Mouse (Mus musculus): Measurements from ENCODE around the gene Cfdp1. TPM values are rescaled to one million over a fixed set of nuclear protein-coding genes. Genes with fewer than 3 reads are reported as not detected.

Cfdp1 gene
- total RNA-seq, 2 experiments from 2014 or later: 18.1 to 21.4 TPM

DNA sequence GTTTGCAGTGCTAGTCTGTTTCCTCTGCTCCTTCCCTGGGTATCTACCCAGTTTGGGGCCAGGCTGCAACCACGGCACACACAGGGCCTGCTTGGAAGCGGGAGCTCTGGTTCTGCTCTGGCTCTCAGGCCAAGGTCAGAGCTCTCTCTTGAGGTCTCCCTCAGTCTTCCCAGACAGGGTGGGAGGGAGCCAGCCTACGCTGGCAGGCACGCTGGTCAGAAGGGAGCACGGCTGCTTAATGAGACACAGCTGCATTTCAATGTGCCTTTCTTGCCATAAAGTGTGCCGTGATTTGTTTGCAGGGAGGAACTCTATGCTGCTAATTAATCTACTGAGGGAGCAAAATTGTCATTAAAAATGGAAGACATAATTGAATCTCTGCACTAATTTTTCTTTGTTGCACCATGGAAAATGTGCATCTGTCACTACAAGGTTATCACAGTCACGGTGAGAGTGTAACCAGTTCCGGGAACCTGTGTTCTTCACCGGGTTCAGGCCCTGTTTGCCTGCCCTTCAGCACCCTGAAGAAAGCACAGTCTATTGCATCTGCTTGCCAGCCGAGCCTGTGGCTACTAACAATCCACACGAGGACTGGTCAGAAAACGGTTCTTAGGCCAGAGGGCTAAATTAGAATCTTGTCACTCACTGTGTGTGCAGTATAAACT is 84.2 kb downstream of the Cfdp1 start:
- peak; percentile 72 for DNase-seq

DNA sequence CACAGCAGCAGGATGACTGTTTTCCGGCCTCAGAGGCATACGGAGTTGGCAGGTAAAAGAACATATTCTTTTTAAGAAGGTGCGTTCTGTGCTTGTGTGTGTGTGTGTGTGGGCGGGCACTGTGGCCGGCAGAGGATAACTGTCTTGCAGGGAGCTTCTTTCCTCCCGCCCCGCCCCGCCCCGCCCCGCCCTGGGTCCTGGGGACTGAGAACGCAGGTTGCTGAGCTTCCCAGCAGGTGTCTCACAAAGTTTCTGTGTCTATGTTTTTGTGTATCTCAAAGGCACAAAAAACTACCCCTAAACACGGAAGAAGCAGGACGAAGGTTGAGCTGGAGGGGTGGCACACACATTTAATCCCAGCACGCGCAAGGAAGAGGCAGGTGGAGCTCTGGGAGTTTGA is 84.8 kb downstream of the Cfdp1 start:
- DNase-seq: no peak

DNA sequence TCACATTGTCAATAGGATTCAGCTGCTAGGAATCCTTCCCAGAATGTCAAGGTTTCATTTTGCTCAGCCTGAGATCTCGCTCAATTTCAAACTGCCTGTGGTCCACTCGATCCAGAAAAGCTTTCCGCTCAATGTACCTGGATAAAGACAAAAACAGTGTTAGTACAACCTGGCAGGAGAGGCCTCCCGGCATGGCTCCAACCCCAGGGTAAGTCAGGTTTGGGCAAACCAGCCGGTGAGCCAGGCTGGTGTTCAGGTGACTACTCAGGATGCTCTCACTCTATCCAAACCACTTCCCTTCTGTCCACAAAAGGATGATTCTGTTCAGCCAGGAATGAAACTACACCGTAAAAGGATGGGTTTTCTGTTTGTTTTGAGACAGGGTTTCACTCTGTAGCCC is 85.4 kb downstream of the Cfdp1 start:
- DNase-seq: no peak

DNA sequence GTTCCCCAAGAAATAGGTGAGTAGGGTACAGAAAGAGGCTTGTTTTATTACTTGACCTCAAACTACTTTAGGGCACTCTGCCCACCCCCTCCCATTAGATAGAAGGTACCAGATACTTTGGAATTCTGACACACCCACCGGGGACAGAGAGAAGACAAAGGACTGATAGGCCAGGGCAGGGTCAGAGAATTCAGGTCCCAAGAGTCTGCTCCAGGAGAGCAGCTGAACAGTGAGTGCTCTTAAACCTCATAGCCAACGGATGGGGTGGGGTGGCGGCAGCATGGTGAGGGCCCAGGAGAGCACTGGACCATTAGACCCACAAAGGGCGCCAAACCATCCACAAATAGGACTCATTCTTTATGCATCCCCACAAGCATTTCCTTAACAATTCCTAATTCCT is 88.5 kb downstream of the Cfdp1 start:
- no peak for DNase-seq

DNA sequence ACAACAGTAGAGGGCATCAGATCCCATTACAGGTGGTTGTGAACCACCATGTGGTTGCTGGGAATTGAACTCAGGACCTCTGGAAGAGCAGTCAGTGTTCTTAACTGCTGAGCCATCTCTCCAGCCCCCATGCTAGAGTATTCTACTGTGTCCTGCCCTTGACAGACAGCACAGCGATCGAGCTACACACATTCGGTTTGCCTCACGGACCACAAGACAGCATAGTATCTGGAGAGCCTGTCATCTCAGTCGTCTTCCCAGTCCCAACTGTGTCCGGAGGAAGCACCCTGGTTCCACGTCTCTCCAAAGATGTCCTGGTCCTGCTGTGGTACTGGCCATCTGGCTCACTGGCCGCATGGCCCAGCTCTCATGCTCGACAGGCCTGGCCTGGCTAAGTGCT is 89.0 kb downstream of the Cfdp1 start:
- no peak for DNase-seq

DNA sequence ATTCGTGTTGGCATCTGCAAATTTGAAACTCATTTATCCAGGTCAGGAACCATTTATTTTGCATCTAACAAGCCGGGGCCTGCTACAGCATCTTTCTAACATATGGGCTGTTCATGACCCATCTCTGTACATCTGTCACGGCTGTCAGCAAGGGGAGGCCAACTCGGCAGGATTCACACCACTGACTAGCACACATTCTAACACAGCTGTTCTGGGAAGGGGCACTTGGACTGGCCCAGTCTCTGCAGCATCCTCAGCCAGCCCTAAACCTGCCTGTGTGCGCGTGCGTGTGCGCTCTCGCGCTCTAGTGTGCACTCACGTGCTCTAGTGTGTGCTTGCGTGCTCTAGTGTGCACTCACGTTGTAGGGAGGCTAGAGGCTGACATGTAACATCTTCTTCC is 93.4 kb downstream of the Cfdp1 start:
- no peak for DNase-seq

DNA sequence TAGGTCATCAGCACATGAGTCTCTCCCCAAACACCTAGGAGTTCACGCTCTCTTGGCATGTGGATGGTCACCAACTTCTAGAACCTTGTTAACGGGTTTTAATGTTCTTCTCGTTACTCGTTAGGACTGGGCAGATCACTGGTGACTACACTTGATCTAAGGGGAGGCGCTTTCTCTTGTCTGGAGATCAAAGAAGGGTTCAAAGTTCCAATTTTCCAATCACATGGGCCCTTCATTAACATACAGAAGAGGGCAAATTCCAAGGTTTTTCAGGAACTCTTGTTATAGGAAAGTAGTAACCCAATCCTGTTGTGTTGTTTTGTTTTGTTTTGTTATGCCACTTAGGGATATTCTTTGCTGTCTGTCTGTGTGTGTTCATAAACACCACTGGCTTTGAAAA is 95.3 kb downstream of the Cfdp1 start:
- DNase-seq: no peak

DNA sequence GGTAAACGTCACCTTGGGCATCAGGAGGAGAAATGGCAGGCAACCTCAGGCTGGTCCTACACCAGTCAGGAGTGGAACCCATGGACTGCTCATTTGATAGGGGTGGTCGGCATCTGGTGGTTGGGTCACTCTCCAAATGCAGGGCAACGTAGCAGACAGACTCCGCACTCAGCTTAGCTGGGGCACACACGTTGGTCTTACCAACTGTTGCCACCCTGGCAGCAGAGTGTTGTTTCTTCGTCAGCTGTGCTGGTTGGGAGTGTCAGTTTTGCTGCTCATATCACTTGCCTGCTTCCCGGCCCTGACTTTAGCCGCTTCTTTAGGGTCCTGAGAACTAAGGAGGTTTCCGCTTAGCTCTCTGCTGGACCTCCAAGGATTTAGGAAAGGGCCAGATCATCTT is 96.5 kb downstream of the Cfdp1 start:
- no peak for DNase-seq

DNA sequence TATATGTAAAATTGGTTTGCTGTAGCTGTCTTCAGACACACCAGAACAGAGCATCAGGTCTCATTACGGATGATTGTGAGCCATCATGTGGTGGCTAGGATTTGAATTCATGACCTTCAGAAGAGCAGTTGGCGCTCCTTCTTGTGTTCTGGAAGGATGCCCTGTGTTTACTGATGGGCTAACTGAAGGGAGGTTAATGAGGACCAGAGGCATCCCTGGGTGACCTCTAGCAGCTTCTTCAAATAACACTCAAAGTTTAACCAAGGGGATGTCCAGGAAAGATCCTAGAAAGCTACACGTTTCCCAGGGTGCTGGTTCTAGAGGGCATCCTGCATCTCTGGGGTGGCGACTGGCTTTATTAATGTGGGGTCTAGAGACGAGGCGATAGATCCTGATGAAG is 99.4 kb downstream of the Cfdp1 start:
- DNase-seq: no peak

DNA sequence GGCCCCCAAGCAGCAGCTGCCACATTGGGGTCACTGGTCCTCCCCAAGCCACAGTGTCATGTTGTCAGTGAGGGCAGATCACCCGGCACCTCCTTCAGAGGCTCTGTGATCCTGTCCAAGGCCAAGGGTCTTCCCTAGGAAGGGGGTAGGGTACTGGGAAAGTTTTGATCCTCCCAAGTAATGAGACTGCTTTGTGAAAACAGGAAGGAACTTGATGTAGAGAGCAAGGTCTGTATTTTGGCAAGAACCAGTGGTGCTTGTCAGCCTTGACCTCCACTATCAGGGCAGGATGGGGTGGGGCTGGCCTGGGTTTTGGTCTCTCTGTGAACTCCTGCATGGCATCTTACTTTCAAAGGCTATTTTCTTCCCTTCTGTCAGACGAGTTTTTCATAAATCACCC is 100.0 kb downstream of the Cfdp1 start:
- DNase-seq: no peak

DNA sequence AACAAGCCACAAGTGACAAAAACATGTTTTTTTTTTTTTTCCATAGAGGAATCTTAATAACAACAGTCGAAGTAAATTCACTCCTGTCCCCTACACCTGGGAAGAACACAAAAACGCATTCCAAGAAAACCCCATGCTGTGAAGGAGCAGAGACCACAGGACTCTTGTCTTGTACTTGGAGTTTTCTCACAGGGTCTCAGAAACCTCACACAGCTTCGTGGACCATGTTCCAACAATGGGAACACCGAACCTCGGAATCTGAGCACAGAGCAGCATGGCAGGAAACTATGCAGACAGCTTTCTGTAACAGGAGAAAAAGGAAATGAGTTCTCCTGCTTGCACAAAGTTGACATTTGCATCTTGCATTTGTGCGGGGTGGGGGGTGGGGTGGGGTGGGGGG is 105.3 kb downstream of the Cfdp1 start:
- no peak for DNase-seq

DNA sequence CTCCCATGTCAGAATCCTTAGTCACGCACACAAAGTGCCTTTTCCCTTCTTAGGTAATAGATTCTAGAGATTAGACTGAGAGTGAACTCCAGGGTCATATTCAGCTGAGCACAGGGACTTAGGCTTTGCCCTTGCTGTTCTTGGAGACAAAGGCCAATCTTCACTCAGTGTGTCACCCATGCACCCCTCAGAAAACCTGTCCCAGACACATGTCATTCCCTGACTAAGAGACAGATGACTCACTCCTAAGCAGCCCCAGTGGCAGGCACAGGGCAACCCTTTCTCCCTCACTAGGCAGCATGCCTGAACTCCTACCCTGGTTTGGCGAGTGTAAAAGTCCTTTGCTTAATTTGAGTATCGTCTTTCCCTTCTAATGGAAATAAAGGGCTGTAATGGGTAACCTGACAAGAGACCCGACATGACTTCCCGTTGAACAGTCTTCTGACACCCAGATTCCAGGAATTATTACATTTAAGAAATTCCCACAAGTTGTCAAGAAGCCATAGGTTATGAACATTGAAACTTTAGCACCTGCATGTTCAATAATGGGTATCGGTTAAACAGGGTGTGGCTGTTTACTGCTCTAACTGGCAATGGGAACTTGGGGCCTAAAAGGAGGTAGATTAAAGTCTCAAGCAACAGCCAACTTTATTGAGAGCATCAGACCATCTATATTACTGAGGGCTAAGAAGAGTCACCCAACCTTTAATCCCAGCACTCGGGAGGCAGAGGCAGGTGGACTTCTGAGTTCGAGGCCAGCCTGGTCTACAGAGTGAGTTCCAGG is 106.0 kb downstream of the Cfdp1 start:
- DNase-seq: no peak

DNA sequence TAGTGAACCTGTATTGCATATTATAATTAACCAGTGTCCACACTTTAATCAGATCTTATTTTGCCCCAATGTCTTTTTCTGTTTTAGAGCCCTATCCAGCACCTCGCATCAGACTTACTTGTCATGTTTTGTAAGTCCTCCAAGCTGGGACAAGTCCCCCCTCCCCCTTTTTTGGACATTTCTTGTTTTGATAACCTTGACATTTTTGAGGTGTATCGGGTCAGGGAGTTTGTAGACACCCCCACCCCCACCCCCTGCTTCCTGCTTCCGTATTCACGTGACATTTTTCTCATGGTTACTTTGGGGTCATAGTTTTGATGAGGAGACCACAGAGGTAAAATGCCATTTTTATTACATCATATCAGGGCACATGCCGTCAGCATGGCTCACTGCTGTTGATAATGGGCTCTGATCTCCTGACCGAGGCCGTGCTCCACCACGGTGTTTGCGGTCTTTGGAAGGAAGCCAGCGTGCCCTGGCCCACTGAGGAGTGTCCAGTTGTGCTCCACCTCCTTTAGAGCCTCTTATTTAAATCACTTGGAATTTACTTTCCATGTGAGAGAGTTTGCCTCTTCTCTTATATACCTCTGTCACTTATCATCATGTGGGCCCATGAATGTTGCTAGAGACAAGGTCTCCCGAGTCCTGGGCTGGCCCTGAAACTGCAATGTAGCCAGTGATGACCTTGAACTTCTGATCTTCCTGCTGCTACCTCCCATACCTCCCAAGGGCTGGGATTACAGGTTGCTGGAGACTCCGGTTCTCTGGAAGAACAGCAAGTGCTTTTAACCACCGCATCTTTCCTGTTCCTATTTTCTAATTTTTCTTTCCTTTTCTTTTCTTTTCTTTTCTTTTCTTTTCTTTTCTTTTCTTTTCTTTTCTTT is 107.3 kb downstream of the Cfdp1 start:
- DNase-seq: no peak

DNA sequence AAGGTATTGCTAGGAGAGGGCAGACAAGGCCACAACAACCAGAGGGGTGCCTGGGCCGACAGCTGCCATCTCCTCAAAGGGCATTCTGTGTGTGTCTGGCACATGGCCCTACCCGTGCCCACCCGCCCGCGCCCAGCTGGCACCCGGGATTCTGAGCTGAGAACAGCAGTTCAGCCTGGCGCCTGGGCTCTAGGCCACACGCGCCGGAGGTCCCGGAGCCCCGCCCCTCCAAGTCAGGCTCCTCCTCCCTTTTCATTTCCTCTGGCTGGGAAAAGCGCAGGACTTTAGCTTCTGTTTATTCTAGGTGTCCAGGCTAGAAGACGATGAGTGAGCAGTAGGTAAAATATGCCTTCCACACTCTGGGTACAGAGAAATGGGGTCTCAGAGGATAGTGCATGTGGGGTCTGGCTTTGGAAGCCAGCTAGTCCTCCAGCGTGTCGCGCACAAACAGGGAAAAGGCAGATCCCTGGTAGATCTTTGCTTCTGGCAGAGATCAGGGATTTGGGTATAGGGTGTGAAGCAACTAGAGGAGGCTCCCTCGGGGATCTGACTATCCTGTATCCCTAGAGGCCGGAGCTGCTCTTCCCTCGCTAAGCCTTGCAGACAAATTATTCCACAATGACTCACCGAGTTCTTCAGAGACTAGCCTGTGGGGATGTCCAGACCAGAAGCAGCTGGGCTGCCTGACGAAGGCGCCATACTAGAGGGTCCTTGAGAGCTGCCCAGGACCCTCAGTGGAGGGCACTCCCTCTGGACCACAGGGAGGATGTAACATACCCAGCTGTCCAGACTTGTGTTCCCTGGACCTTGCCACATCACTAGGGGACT is 108.3 kb downstream of the Cfdp1 start:
- DNase-seq: peak; percentile 69

DNA sequence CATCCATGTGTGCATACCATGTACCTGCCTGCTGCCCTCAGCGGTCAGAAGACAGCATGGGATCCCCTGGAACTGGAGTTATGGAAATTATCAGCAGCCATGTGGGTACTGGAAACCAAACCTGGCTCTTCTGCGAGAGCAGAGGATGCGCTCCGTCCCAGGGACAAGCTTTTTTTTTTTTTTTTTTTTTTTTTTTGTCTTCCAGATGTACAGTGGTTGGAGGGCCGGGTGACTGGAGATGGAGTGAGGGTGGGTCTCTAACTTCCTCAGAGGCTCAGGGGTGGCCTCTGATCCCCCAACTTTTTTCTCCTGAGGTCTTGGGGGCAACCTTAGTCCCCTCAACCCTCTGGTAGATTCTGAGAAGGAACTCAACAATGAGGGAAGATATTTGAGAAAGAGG is 109.0 kb downstream of the Cfdp1 start:
- no peak for DNase-seq

DNA sequence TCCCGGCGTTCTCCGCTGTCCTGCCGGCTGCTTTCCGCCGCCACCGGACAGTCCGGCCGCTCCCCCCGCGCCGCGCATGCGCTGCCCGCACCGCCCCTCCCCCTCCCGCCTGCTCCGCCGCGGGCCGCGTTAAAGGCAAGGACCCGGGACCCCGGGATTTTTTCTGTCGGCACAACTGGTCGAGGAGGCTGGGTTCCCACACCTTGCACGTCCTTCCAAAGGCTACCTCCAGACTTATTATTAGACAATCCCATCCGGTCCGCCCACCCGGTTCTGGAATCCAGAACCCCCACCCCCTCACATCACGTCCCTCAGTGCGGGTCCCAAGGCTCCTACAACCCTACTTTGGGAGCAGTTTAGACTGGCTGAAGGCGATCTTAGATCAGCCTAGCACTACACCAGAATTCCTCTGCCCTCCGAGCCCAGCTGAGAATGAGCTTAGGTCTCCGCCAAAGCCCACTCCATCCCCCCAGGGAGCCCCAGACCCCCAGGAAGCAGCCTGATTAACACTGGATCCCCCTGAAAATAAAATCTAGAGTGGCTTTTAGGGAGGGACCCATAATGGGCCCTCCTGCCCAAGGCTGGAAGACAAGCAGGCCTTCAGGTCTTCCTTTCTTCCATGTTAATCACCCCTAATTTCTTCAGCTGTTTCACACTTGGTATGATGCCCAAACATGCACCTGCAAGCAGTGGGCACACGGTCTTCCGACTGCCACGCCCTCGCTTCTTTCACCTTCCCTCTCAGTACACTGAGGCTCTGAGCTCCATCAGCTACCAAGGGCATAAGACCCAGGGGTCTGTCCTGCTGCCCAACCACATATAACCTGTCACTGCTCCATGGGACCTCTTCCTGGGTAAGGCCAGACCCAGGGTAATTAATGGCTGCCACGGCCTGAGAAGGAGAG is 110.0 kb downstream of the Cfdp1 start, which contains the start of gene Bcar1:
TSS of gene Bcar1 (minus strand) at position 18 of the 905 bp plus-strand sequence.
- peak; percentile 82 for DNase-seq

DNA sequence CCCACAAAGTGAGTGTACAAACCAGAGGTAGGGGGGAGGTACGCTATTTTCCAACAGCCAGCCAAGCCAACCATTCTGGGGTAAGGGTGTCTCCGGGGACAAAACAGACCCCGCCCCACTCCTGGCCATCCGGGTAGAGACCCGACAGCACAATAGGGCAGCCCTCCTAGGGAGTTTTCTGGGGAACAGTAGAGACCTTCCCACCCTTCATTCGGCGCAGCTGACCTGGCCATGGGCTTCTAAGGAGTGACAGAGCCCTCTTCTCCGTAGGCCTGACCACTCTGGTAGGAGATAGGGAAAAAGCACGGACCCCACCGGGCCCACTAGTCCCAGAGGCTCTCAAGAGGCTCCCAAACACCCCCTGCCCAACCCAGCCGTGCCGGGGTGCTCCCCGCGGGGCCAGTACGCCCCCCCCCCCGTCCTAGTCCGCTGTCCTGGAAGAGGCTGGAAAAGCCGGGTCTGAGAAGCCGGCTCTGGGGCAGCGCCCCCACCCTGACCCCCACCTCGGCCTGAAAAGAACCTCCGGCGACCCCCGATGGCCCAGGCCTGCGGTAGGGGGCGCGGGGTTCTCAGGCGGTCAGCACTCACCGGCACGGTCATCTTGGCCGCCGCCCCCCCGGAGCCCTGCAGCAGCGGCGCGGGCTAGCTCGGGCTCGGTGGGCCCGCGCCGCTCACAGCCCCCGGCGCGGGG is 110.8 kb downstream of the Cfdp1 start:
- DNase-seq: no peak

DNA sequence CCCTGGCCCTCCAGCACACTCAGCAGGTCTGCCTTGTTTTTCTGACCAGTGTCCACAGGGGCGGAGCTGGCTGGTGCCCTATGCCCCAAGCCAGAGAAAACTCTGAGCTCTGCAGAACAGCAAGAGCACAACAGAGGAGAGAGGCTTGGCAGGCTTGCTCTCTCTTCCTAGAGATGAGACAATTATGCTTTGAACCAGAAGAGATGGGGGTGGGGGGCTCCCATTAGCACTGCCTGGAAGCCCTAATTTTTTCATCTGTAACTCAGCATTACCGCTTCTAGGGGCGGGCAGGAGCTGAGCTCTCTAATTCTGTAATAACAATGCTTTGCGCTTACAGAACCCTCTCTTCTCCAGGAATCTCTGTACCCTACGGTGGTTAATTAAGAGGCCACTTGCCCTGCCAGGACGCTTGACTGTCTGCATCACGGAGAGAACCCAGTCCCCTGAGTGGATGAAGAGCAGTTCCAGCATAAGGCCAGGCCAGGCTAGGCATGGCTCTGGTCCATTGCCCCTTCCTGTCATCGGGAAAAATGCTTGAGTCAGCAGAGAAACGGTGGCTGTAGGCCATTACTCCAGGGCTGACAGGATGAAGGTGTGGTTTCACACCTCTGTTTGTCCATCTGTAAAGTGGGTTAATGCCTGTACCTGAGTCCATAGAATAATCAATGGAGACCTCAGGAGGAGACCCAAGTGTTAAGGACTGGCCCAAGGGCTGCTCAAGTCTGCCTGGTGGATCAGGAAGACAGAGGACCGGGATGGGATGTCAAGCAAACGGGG is 111.6 kb downstream of the Cfdp1 start:
- no peak for DNase-seq

DNA sequence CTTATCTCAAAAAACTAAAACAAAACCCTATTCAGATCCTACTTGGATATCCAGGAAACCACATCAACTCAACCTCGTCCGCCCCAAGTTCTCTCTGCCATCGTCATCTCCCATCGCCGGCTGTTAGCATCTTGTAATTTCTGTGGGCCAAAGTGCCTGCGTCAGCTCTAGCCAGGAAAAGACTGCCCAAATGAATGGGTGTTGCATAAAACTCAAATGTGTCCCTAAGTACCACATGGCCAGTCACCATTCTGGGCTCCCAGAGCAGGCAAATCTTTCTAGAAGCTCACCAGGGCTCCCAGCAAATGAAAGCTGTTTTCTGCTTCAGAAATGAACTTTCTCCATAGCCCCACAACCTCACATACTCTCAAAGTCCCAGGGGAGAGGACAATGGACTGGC is 112.5 kb downstream of the Cfdp1 start:
- DNase-seq: no peak

Data from gastrocnemius, postnatal 25 days (tissue).